Mouse (Mus musculus): ENCODE data around the gene Comp.

DNA sequence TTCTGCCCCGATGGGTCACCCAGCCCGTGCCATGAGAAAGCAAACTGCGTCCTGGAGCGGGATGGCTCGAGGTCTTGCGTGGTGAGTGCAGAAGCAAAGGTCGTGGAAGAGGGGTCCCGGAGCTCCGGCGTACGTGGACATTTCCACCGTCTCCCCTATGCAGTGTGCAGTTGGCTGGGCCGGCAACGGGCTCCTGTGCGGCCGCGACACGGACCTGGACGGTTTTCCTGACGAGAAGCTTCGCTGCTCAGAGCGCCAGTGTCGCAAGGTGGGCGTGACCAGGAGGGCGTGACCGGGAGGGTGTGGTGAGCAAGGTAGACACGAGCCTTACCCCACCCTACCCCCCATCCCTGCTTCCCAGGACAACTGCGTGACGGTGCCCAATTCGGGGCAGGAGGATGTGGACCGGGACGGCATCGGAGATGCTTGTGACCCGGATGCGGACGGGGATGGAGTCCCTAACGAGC lies 3.0 kb downstream of the Comp start:
- TF ChIP-seq CTCF (IDR thresholded peaks at IDR 0.05; ENCODE audit: low read depth): no peak
- no peak for TF ChIP-seq EP300 (optimal IDR thresholded peaks at IDR 0.05)
